Mouse (Mus musculus) bone marrow, adult 2 months (tissue): ENCODE data around the gene Snrpd3.

Source experiments
- CTCF ChIP-seq: fragments of 200-500 bp; IDR thresholded peaks from 2 replicates; pipeline ENCODE4 v1.5.1; 2011; ENCODE audit warnings: low read length, control low read depth; ENCODE audit not compliant: control insufficient read depth, insufficient read depth
- POLR2A ChIP-seq: fragments of 200-500 bp; IDR thresholded peaks from 2 replicates; pipeline ENCODE4 v1.6.1; 2011; ENCODE audit warnings: low read depth, mild to moderate bottlenecking, control low read depth, low read length, borderline replicate concordance; ENCODE audit not compliant: control insufficient read depth

DNA sequence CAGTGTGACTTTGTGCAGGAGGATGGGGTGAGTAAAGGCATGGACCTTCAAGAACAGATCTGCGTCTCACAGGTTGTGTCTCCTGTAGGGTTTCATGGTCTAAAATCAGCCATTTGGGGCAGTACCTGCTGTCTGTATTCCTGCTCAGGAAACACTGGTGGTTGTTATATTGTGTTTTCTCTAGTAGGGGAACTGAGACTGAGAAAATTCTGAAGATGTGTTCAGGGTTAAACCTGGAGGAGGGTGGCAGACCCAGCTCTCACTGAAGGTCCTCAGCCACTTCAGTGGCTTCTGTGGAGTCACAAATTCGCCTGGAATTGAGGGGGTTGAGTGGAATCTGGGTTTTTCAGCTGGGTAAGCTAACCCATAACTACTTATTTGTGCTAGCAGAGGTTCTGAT lies 13.0 kb downstream of the Snrpd3 start:
- no peak for TF ChIP-seq POLR2A
- no peak for TF ChIP-seq CTCF
